Mouse (Mus musculus): Measurements from ENCODE around the gene Cd300c2.
"Not testable (repeated sequence)": the region's sequence is repeated elsewhere in the genome, so short reads cannot be mapped to it uniquely, and the experiment has no call there.

Cd300c2 gene

GRCm38 (mm10) chr11:115001474-115002040 is at the start of gene Cd300c2:
Cd300c2 (minus strand) TSS chr11:115001880.
- no peak for DNase-seq (ENCODE audit: low spot score in 2 of 2)

GRCm38 (mm10) chr11:115049282-115049895 is 47.7 kb upstream of the Cd300c2 start:
- peak in 1 of 2 experiments; percentile 20 for DNase-seq (ENCODE audit: low spot score in 2 of 2)

- DNase-seq (ENCODE audit: low spot score in 2 of 2): no peak
Observed at GRCm38 (mm10) chr11:115048259-115048658, 46.6 kb upstream of the Cd300c2 start, which contains the start of gene Cd300ld3. Cd300ld3 (minus strand) TSS chr11:115048409.

GRCm38 (mm10) chr11:115037669-115038068 is 36.0 kb upstream of the Cd300c2 start, which contains the start of gene Cd300ld5:
Cd300ld5 (minus strand) TSS chr11:115037769.
- not testable (repeated sequence) for DNase-seq (ENCODE audit: low spot score in 2 of 2)

- DNase-seq (ENCODE audit: low spot score in 2 of 2): not testable (repeated sequence)
Observed at GRCm38 (mm10) chr11:115026912-115027311, 25.2 kb upstream of the Cd300c2 start, which contains the start of gene Cd300ld4. Cd300ld4 (minus strand) TSS chr11:115027012.

- not testable (repeated sequence) for DNase-seq (ENCODE audit: low spot score in 2 of 2)
Observed at GRCm38 (mm10) chr11:115016093-115016492, 14.4 kb upstream of the Cd300c2 start, which contains the start of gene Cd300ld2. Cd300ld2 (minus strand) TSS chr11:115016193.

GRCm38 (mm10) chr11:115004070-115004469 is 2.4 kb upstream of the Cd300c2 start:
- DNase-seq (ENCODE audit: low spot score in 2 of 2): no peak

GRCm38 (mm10) chr11:114989793-114990192 is 11.9 kb downstream of the Cd300c2 start, which contains the start of gene Cd300ld:
Cd300ld (minus strand) TSS chr11:114989922.
- DNase-seq (ENCODE audit: low spot score in 2 of 2): no peak

- peak in 1 of 2 experiments; percentile 13 for DNase-seq (ENCODE audit: low spot score in 2 of 2)
Observed at GRCm38 (mm10) chr11:114981866-114982265, 19.8 kb downstream of the Cd300c2 start.

GRCm38 (mm10) chr11:114972726-114973125 is 29.0 kb downstream of the Cd300c2 start:
- DNase-seq (ENCODE audit: low spot score in 2 of 2): no peak

GRCm38 (mm10) chr11:114968752-114969207 is 32.9 kb downstream of the Cd300c2 start, which contains the start of gene Cd300c:
Cd300c (minus strand) TSS chr11:114969157.
- no peak for DNase-seq (ENCODE audit: low spot score in 2 of 2)

- DNase-seq (ENCODE audit: low spot score in 2 of 2): no peak
Observed at GRCm38 (mm10) chr11:114965182-114965828, 36.4 kb downstream of the Cd300c2 start.

GRCm38 (mm10) chr11:114960369-114960768 is 41.3 kb downstream of the Cd300c2 start:
- DNase-seq (ENCODE audit: low spot score in 2 of 2): no peak

Data from frontal cortex, postnatal 36 days (tissue).